Mouse (Mus musculus): ENCODE data around the gene Peg3.

Peg3 gene

GRCm38 (mm10) chr7:6709396-6709795, 20.8 kb downstream of the Peg3 start:
- DNase-seq (ENCODE audit: low spot score in 2 of 2), result no peak

GRCm38 (mm10) chr7:6708451-6709180, 21.6 kb downstream of the Peg3 start:
- DNase-seq (ENCODE audit: low spot score in 2 of 2), result no peak

- no peak for DNase-seq (ENCODE audit: low spot score in 2 of 2)
Observed at GRCm38 (mm10) chr7:6707416-6708015, 22.7 kb downstream of the Peg3 start.

GRCm38 (mm10) chr7:6699230-6699629, 31.0 kb downstream of the Peg3 start:
- no peak for DNase-seq (ENCODE audit: low spot score in 2 of 2)

GRCm38 (mm10) chr7:6696241-6697045, 33.8 kb downstream of the Peg3 start, which contains the start of gene Zim1:
TSS of gene Zim1 (minus strand) at chr7:6696450.
- DNase-seq (ENCODE audit: low spot score in 2 of 2), result peak; percentile 82 to 93

- no peak for DNase-seq (ENCODE audit: low spot score in 2 of 2)
Observed at GRCm38 (mm10) chr7:6685511-6685910, 44.7 kb downstream of the Peg3 start.

GRCm38 (mm10) chr7:6666726-6667125, 63.5 kb downstream of the Peg3 start:
- DNase-seq (ENCODE audit: low spot score in 2 of 2), result no peak

GRCm38 (mm10) chr7:6663430-6663829, 66.8 kb downstream of the Peg3 start:
- DNase-seq (ENCODE audit: low spot score in 2 of 2), result no peak

- DNase-seq (ENCODE audit: low spot score in 2 of 2), result peak; percentile 5 to 47
Observed at GRCm38 (mm10) chr7:6659605-6660004, 70.6 kb downstream of the Peg3 start.

GRCm38 (mm10) chr7:6658606-6659005, 71.6 kb downstream of the Peg3 start:
- no peak for DNase-seq (ENCODE audit: low spot score in 2 of 2)

Measured in frontal cortex, postnatal 36 days (tissue).